Comparison of ENCODE assay signal across 8 mouse cellular contexts in the genomic region with DNA sequence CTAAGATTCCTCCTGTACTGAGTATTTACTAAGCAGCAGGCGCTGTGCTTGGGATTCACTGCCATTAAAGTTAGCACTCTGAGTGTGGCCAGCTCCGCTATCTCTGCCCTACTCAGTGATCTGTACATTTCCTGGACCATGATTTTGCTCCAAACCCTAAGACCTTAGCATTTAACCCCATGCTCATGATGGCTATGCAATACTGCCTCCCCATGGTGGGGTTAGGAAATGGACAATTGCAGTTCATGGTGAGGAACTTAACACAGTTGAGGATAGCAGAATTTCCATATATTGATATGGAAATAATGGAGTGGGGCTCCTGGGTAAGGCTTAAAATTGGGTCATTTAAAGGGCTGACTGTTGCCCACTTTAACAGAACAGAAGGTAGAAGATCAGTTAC. TPM values are rescaled to one million over a fixed set of nuclear protein-coding genes. Genes with fewer than 3 reads are reported as not detected.
A peak's percentile ranks its signal among the peaks of the same experiment; 100 is the strongest.
DNase-seq lines count a peak whose midpoint lies in the region; ATAC-seq lines count a peak whose summit lies in the region.

No protein-coding gene starts in this region.

- intact Hi-C loops in gastrocnemius, postnatal 14 days (cut with DNase I; ENCODE audit: low total_unique reads), result no loop called here

- ATAC-seq in neutrophil, adult 5-6 weeks (ENCODE audit: extremely low read depth, insufficient number of reproducible peaks, low FRiP score, poor library complexity, severe bottlenecking), result 0 out of 2 replicates have a peak, but pooled peaks have one; percentile 34

- peak; percentile 17 for DNase-seq in gastrocnemius, postnatal 14 days
- no peak for DNase-seq in gastrocnemius, postnatal 25 days
- DNase-seq in urinary bladder, postnatal 25 days (ENCODE audit: low spot score), result peak; percentile 28
- no peak for DNase-seq in urinary bladder, postnatal 10 days (ENCODE audit: low spot score)
- DNase-seq in induced T-regulatory cell, adult 2 months (ENCODE audit: low read depth), result peak; percentile 43
- DNase-seq in cerebellum, adult 9-11 months, result no peak
- DNase-seq in left cerebral cortex, adult 8-10 months (ENCODE audit: low spot score in 2 of 2), result no peak

RNA-seq across cellular contexts. Expression of gene Antxr1, which starts 12.2 kb away (rescaled TPM):
- 10 to 100 TPM; 26.6 to 37.9 TPM for total RNA-seq in gastrocnemius, postnatal 14 days (2021)
- total RNA-seq in gastrocnemius, postnatal 25 days (2021), result 10 to 100 TPM; 11.6 to 13.0 TPM
- not detected in 2 replicates for total RNA-seq in neutrophil, adult 5-6 weeks (2017)
- 10 to 100 TPM; 15.7 to 18.7 (median 16.2) TPM for total RNA-seq in left cerebral cortex, adult 8-10 months (2022)

RNA-seq across cellular contexts. Expression of gene Gkn1, which starts 27.4 kb away (rescaled TPM):
- total RNA-seq in gastrocnemius, postnatal 14 days (2021), result not detected
- total RNA-seq in gastrocnemius, postnatal 25 days (2021), result not detected
- not detected in 2 replicates for total RNA-seq in neutrophil, adult 5-6 weeks (2017)
- total RNA-seq in left cerebral cortex, adult 8-10 months (2022), result under 1 TPM in 1 of 4 experiments, not detected in 3; 0.30 TPM

RNA-seq across cellular contexts. Expression of gene Gkn2, which starts 49.8 kb away (rescaled TPM):
- not detected for total RNA-seq in gastrocnemius, postnatal 14 days (2021)
- not detected for total RNA-seq in gastrocnemius, postnatal 25 days (2021)
- total RNA-seq in neutrophil, adult 5-6 weeks (2017), result not detected in 2 replicates
- total RNA-seq in left cerebral cortex, adult 8-10 months (2022), result not detected

Comparison
In these comparisons a context has a peak if more than half of its experiments do, and no peak if none do; other contexts are left out.
1. DNase-seq: peak in gastrocnemius, postnatal 14 days (single experiment), urinary bladder, postnatal 25 days (single experiment) and induced T-regulatory cell, adult 2 months (single experiment); none in gastrocnemius, postnatal 25 days (single experiment), urinary bladder, postnatal 10 days (single experiment), cerebellum, adult 9-11 months (single experiment) and left cerebral cortex, adult 8-10 months (0 of 2).
2. RNA of gene Antxr1, which starts 12.2 kb away (total RNA-seq): 26.6 to 37.9 TPM in gastrocnemius, postnatal 14 days, 15.7 to 18.7 TPM in left cerebral cortex, adult 8-10 months and 11.6 to 13.0 TPM in gastrocnemius, postnatal 25 days; not detected in neutrophil, adult 5-6 weeks; every median in the first group is over 10 times any median in the second.